Mouse (Mus musculus): ENCODE data around the gene Helb.

GRCm38 (mm10) chr10:120112507-120113396 lies at the start of gene Helb:
- TF ChIP-seq CTCF (IDR thresholded peaks at IDR 0.05; ENCODE audit: borderline replicate concordance, control insufficient read depth, extremely low read depth, insufficient read depth, low read length, poor library complexity) (peak; percentile 68), POLR2A (IDR thresholded peaks at IDR 0.05; ENCODE audit: control insufficient read depth, extremely low read depth, insufficient read depth, low read length, poor library complexity) (peak; percentile 61; the same call in 1 of the 2 replicates)
